Mouse (Mus musculus) lung, adult 2 months (tissue): ENCODE measurements around the gene Catsper4. TPM values are rescaled to one million over a fixed set of nuclear protein-coding genes. Genes with fewer than 3 reads are reported as not detected.

Experiments used
- DNase-seq: peaks from one replicate; pipeline ENCODE4 v3.0.0; 2022
- H3K4me1 ChIP-seq: fragments of 200-500 bp; 2 replicates; pipeline ENCODE4 v1.6.1; 2011; ENCODE audit warnings: low read length; ENCODE audit not compliant: control insufficient read depth, insufficient read depth
- H3K4me3 ChIP-seq: fragments of 200-500 bp; replicated peaks from 2 replicates; pipeline ENCODE3; 2011; ENCODE audit warnings: low read depth, mild to moderate bottlenecking, control low read depth, low read length; ENCODE audit errors: extremely low read depth
- CTCF ChIP-seq: fragments of 200-500 bp; IDR thresholded peaks from 2 replicates; pipeline ENCODE4 v1.5.1; 2011; ENCODE audit warnings: mild to moderate bottlenecking, low read length, control low read depth; ENCODE audit not compliant: insufficient read depth
- POLR2A ChIP-seq: fragments of 200-500 bp; IDR thresholded peaks from 2 replicates; pipeline ENCODE4 v1.6.1; 2011; ENCODE audit warnings: low read depth, mild to moderate bottlenecking, control low read depth, low read length, borderline replicate concordance; ENCODE audit errors: extremely low read depth
- WGBS: fragments of 180-500 bp; shearing (Covaris S2); methylation state at CpG from one replicate; pipeline ENCODE4 v1.1.7; 2018; 5-methylcytosine and 5-hydroxymethylcytosine counted together
- polyA plus RNA-seq: library from polyadenylated mRNA; depleted of rRNA; stranded (reverse); fragments of >200 nt; gene quantifications from 2 replicates; pipeline ENCODE4 v1.2.3, GENCODE M21; 2012

The Catsper4 gene
- polyA plus RNA-seq, 1 experiment, result 0.20 TPM

DNA sequence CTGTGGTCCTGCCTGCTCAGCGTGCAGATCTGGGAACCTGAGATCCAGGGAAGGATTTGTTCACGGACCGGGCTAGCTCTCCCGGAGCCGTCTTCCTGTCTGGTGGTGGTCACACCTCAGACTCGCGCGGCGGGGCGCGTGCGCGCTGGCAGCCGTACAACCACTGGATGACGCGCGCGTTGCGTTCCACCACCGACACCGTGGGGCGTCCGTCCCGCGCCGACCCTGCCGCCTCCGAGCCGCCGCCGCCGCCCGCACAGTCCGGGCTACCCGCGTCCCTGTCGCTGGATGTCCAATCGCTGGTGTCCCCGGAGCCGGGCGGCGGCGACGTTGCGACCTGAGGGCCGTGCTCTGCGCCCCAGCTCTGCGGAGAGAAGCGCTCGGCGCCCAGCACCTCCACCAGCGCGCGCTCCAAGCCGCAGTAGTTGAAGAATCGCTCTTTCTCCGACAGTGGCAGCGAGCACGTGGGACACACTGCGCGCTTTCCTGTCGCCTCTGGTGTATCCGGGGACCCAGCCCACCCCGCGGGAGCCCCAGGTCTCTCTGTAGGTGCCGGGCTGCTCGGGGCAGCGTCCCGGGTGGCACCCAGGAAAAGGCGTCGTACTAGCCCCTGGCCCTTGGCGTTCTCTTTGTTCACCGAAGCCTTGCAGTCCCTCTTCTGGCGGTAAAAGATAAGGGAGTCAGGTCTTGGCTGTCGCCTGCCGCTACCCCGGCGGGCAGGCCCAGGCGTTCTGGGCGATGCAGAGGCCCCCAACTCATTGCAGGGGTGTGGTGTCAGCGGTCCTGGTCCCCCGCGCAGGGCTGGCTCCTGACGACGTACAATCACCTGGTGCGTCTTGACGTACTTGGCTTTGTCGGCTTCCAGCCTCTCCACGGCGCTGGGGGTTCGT, 24.3 kb upstream of the Catsper4 start:
- Histone ChIP-seq H3K4me1 (peaks cover 11% of the 10 kb centered on the region), H3K4me3 (peak overlapping the region; percentile 67)
- no peak for TF ChIP-seq POLR2A
- no peak for TF ChIP-seq CTCF
- peak; percentile 27 for DNase-seq
- WGBS, result 2% methylated on average over 91 of the region's 91 CpGs

DNA sequence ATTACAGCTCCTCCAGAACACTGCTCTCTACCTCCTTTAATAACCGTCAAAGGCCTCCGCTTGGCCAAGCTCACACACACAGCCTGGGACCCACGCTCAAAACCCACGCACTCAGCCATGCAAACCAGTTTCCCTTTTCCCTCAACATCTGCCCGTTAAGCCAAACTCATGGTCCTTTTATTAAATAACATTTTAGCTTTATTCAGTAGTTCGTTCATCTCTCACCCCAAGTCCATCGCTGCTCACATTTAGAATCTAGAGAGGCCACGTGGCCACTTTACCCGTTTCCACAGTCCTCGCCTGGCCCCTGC, 23.7 kb upstream of the Catsper4 start:
- WGBS, result 32% methylated on average over 10 of the region's 10 CpGs
- no peak for DNase-seq

DNA sequence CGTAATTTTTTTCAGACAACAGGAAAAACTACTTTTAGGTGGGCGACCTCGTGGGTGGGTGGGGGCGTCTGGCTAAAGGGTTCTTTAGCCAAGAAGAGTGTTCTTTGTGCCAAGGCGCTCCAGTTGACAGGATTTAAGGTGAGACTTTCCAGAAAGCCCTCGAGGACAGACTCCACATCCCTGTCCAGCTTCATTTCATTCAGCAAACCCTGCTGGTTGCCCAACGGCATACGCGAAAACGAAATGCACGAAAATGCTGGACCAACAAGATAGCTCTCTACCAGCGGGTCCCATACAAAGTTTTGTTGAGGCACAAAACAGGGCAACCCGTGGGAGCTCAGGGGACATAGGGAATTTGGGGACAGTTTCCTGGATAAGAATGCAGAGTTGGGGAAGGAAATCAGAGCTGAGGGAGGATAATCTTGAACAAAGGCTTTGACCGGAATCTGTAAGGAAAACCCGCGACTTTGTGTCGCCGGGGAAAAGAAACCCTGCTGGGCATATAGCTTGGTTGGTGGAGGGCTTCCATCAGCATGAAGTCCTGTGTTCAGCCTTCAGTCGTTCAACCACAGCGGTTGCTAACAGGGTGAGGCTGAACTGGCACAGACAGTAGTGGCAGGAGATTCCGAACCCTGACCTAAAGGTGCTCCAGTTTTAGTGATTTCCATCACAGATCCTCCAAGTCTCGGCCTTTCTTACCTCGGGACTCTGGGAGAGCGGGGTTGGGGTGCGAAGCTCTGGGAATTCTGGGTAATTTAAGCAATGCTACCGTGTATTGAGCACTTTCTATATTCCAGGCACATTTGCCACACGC, 23.1 kb upstream of the Catsper4 start:
- no peak for DNase-seq
- 29% methylated on average over 27 of the region's 27 CpGs for WGBS
- H3K4me3 ChIP-seq, result no peak overlapping the region
- TF ChIP-seq POLR2A, result no peak
- TF ChIP-seq CTCF, result no peak
- peaks cover 11% of the 10 kb centered on the region for H3K4me1 ChIP-seq

More for the DNA sequence above, 23.7 kb upstream of the Catsper4 start:
- H3K4me3 ChIP-seq, result peak overlapping the region; percentile 67
- H3K4me1 ChIP-seq, result peaks cover 11% of the 10 kb centered on the region
- TF ChIP-seq CTCF (no peak), POLR2A (no peak)

DNA sequence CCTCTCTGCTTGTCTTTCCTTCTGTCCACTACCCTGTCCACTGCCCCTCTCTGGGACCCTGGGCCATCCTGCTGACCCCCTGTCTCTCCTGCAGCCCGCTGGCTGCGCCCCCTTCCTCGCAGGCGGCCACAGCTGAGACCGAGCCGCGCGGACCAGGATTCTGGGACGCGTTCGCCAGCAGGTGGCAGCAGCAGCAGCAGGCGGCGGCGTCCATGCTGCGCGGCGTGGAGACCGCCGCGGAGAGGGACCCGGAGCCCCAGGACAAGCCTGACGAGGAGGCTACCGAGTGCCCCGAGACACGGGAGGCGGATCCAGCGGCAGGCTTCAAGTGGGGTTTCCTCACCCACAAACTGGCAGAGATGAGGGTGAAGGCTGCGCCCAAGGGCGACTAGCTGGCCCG, 22.5 kb upstream of the Catsper4 start:
- peak; percentile 25; the same call in 1 of the 2 replicates for TF ChIP-seq CTCF
- TF ChIP-seq POLR2A, result no peak
- Histone ChIP-seq H3K4me1 (peaks cover 13% of the 10 kb centered on the region), H3K4me3 (peak overlapping the region; percentile 30)
- DNase-seq, result peak; percentile 77
- 3% methylated on average over 30 of the region's 30 CpGs for WGBS

DNA sequence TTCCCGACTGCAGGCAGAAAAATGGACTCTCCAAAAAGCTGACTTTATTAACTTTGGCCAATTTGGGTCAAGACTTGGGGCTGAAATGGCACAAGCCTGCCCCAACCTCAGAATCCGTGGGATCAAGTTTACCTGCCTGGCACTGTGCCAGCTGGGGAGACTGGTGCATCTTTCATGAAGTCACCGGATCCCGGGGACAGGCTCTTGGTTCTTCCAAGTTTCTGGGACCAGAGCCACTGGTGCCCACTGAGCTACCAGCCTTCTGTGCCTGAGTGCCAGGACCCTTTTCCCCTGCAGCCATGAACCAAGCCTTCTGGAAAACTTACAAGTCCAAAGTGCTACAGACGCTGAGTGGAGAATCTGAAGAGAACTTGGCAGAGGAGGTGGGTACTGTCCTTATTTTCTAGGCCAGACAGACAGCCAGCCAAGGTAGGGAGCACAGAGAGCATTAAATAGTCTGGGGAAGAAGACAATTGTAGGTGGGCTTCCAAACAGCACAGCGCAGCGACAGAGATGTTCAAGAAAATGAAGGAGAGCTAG, 19.6 kb upstream of the Catsper4 start, which contains the start of gene Gm30191:
Gm30191 (plus strand) TSS at position 217 of the 540 bp plus-strand sequence.
- Histone ChIP-seq H3K4me3 (no peak within 1 kb of the TSS), H3K4me1 (peaks cover 14% of the 10 kb centered on the region)
- 68% methylated on average over 7 of the region's 7 CpGs for WGBS
- DNase-seq, result no peak
- TF ChIP-seq CTCF (no peak), POLR2A (no peak)

DNA sequence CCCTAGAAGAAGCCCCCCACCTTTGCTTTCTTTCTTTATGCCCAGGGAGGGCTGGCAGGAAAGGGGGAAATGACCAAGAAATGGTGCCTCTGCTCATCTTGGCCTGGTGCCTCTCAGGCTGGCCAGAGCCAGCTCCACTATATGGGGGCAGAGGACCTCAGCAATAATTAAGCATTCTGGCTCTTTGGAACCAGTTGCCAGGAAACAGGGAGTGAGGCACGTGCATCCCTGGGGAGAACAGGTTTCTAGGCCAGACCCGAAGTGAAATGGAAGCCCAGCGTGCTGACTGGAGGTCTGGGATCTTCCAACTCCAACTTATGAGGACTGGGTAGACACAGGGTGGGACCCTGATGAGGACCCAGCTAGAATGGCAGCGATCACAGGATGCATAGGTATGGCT, 19.1 kb upstream of the Catsper4 start:
- Histone ChIP-seq H3K4me3 (no peak overlapping the region), H3K4me1 (peaks cover 14% of the 10 kb centered on the region)
- DNase-seq, result no peak
- 65% methylated on average over 4 of the region's 4 CpGs for WGBS
- no peak for TF ChIP-seq POLR2A
- TF ChIP-seq CTCF, result no peak

DNA sequence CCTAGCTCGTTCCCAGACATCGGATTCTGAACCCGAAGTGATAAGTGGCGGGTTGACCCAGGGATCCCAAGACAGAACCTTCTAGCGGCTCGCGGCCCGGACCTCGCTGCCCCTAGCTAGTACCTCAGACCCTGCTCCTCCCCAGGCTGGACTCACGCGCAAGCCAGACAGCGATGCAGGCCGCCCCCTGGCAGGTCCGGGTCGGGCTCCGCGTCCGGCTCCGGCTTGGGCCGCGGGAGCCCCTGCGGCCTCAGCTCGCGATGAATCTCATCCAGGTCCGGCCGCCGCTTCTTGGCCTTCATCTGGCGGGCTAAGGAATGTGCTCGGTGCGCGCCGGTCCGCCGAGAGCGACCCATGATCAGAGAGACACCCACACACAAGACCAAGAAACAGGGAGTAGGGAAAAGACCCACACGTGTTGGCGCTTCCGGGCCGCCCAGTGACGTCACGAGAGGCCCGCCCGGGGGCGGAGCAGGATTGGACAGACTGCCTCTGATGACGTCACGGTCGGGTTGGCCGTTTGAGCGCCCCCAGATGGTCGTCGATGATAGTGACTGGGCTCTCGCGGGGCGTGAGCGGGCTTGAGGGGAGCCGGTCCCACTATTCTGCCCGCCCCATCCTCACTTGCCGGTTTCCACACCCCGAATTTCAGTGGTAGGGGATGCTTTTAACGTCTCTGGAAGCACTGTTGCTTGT, 18.1 kb upstream of the Catsper4 start, which contains the start of gene Zfp593:
Zfp593 (minus strand) TSS at position 445 of the 696 bp plus-strand sequence.
- peak; percentile 96 for DNase-seq
- TF ChIP-seq POLR2A, result peak; percentile 45; the same call in 1 of the 2 replicates
- peak; percentile 62 for TF ChIP-seq CTCF
- WGBS, result under 1% methylated on average over 60 of the region's 60 CpGs
- H3K4me3 ChIP-seq, result peak within 1 kb of the TSS; percentile 90
- H3K4me1 ChIP-seq, result peaks cover 9% of the 10 kb centered on the region

DNA sequence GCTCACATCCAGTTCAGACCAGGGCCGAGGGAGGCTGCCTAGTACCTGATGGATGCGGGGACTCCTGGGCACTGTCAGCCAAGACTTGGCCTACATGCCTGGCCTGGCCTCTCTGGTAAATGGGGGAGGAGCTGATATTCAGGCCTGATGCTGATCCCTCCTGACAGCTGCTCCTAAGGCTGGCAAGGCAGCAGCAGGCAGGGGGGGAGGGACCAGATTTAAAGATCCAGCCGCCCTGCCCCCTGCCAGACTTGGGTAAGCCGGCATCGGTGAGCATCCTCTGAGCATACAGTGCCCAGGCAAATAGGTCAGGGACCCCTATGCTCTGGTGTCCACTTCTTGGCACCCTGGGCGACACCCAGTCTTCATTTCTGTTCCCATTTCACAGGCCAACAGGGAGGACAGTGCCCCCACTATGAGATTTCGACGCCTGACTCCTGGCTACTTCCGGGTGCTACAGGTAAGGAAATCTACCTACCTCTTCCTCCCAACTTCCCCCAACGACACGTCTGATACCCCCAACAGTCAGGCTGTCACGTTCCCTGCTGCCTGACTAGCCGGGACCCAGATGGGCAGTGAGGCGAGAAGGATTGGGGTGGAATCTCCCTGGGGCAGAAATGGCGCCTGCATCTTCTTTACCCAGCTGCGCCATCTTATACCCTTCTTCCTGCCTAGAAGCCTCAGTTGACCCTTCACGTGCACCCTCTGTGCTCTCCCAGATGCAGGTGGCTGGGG, 16.5 kb upstream of the Catsper4 start, which contains the start of gene E130218I03Rik:
E130218I03Rik (plus strand) TSS at position 147 of the 735 bp plus-strand sequence.
- Histone ChIP-seq H3K4me3 (no peak within 1 kb of the TSS), H3K4me1 (peaks cover 6% of the 10 kb centered on the region; the same call in 1 of the 2 replicates)
- 93% methylated on average over 17 of the region's 17 CpGs for WGBS
- TF ChIP-seq POLR2A (no peak), CTCF (no peak)
- DNase-seq, result no peak

DNA sequence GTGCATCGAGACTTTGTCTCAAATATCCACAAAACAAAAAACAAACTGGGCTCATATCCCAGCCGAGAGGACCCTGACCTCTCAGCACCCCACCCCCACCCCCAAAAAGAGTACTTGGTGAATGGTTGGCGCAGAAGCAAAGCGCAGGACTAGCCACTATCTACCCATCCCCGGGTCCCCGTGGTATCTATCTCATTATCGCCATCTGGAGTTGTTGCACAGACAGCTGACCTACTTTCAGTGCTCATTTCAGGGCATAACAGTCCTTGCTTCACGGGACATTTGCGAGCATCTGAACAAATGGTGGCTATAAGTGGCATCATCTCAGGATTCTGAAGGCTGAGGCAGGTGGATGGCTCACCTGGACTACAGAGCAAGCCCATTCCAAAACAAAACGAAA, 11.5 kb upstream of the Catsper4 start:
- peak; percentile 23 for DNase-seq
- Histone ChIP-seq H3K4me1 (0 out of 2 replicates have a peak, but pooled peaks cover 4% of the 10 kb centered on the region), H3K4me3 (no peak overlapping the region)
- TF ChIP-seq POLR2A (no peak), CTCF (no peak)
- 9% methylated on average over 10 of the region's 10 CpGs for WGBS
